Mouse (Mus musculus): ENCODE measurements around the gene Tmem26.

Tmem26 gene

GRCm38 (mm10) chr10:68750921-68751320 lies 27.5 kb downstream of the Tmem26 start:
- in situ Hi-C loops (cut with MboI, MseI) = no loop called here

GRCm38 (mm10) chr10:68759238-68759637 lies 35.8 kb downstream of the Tmem26 start:
- in situ Hi-C loops (cut with MboI, MseI) = no loop called here

DNA sequence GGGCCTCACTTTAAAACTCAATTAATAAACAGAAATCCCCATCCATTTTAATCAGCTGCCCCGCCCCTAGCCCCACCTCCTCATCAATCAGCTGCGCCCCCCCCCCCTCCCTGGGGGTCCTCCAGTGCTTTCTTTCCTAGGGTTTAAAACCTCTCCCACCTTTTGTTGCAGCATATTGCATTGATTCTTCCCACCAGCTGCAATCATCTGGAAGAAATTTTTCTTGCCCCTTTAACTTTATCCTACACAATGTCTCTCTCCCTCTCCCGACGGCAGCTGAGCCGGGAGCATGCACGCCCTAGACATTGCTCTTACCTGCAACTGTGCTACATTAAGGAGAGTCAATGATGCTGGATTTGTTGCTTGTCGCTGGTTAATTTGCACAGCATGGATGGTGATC lies 36.3 kb downstream of the Tmem26 start:
- in situ Hi-C loops (cut with MboI, MseI) = no loop called here

DNA sequence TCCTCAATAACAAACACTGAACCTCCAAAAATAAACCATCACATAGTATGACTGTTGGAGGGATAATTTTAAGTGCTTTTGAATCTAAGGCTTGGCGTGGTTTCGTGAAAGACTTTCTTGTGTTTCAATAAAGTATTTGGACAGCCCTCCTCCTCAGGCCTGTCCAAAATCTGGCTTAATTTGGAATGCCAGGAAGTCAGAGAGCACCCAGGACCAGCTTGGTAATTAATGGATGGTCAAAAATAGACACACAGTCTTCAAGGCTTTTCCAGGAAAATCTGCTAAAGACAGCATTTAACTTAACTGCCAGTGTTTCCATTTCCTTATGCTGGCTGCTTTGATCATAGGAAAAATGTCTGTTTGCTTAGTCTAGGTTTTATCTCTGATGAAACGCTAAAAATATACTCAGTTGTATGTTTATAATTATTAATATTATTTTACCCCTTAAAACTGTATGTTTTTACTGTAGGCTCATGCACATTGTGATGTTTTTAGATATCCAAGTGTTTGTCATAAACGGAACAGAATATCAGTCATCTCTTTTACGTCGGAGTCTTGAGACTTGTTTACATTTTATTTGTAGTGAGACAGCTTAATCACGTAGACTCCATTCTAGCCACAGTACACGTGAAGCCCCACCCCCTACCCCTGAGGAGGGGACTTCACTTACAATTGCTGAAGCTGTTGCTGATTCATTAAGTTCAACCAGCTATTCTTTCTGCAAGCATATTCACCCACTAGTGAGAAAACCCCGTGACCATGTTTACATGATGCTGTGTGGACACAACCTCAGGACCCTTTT lies 57.8 kb downstream of the Tmem26 start:
- in situ Hi-C loops (cut with MboI, MseI) = no loop called here

GRCm38 (mm10) chr10:68782724-68783123 lies 59.3 kb downstream of the Tmem26 start:
- in situ Hi-C loops (cut with MboI, MseI) = no loop called here

DNA sequence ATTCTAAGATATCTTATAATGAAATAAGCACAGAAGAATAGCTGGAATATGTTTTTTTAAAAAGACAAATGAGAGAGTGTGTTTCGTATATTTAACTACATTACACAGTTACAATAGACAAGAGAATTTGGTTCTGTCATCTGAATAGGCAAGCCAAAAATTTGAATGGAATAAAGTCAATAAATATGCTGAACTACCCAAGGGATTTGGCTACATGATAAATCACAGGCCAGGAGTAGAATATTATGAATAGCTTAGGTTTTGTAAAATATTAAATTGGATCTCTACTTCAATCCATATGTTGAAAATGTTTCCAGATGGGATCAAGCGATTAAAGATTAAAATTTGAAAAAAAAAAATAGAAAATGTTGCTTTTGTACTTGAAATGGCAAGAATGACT lies 60.4 kb downstream of the Tmem26 start:
- in situ Hi-C loops (cut with MboI, MseI) = no loop called here

- in situ Hi-C loops (cut with MboI, MseI) = no loop called here
Measured at GRCm38 (mm10) chr10:68784463-68784862, 61.0 kb downstream of the Tmem26 start.

- in situ Hi-C loops (cut with MboI, MseI) = no loop called here
Measured at GRCm38 (mm10) chr10:68795466-68795865, 72.0 kb downstream of the Tmem26 start.

- in situ Hi-C loops (cut with MboI, MseI) = no loop called here
Measured at GRCm38 (mm10) chr10:68799883-68800282, 76.4 kb downstream of the Tmem26 start.

- in situ Hi-C loops (cut with MboI, MseI) = no loop called here
Measured at GRCm38 (mm10) chr10:68800339-68800738, 76.9 kb downstream of the Tmem26 start.

DNA sequence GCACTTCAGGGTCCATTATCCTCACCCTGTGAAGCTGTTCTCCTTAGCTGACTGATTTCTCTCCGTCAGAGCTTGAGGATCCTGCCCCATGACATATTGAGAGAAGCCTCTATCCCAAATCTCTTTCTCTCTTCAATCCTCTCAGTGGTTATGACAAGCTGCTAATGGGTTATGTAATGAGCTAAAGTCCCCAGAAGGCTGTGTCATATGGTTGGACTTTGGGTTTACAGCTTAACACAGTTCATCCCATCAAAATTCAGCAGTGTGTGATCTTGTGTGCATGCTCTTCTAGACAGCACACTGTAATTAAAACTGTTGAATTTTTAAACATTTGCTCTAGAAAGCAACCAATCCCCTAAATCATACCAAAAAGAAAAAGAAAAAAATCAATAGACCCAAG lies 82.9 kb downstream of the Tmem26 start:
- in situ Hi-C loops (cut with MboI, MseI) = no loop called here

- in situ Hi-C loops (cut with MboI, MseI) = no loop called here
Measured at GRCm38 (mm10) chr10:68810958-68811357, 87.5 kb downstream of the Tmem26 start.

- in situ Hi-C loops (cut with MboI, MseI) = no loop called here
Measured at GRCm38 (mm10) chr10:68812699-68813098, 89.3 kb downstream of the Tmem26 start.

DNA sequence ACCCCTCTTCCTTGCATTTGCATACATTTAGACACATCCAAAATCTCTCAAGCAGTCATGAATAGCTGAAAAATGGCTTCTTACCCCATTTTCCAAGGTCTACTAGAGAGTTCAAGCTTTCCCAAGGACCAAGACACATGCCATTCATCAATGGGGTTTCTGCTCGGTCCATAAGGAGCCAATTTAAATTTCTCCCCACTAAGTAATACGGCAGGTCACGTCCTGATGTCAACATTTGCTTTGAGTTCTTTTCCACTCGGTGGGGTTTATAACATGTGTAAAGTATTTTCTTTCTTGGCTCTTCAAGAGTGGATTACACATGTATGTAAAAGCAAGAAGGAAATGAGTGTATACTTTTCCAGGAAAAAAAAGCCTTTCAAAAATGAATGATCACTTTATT lies 93.8 kb downstream of the Tmem26 start:
- in situ Hi-C loops (cut with MboI, MseI) = no loop called here

DNA sequence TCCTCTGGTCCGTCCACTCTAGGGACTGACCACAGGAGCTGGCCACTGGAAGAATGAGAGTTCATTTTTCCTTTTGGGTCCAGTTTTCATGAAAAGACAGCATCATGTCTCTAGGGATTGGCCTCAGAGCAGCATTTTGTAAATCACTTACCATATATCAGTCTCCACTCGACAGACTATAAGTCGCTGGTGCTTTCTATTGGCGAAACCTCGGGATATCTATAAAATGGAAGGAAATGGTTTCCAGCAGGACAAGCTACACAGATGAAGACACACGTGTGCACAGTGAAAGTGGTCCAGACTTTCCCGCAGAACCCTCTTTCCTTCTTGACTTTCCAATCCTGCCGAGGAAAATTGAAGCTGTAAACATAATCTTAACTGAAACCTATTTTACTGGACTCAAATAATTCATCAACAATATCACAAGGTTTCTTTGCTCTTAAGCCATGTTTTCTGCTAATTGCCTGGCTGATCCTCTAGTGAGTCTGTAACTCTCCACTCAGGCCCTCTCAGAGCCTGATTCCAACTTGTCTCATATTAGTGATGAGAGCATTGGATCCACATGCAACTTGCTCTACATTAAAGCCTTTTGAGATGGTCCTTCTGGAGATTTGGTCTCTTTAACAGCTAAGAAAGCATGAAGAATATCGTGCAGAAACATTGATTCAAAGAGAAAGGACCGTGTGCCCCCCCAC lies 94.8 kb downstream of the Tmem26 start:
- in situ Hi-C loops (cut with MboI, MseI) = no loop called here

GRCm38 (mm10) chr10:68824519-68824918 lies 101.1 kb downstream of the Tmem26 start:
- in situ Hi-C loops (cut with MboI, MseI) = no loop called here

Measured in regulatory T cell (primary cell).